Mouse (Mus musculus): ENCODE measurements around the gene Pkn2.

DNA sequence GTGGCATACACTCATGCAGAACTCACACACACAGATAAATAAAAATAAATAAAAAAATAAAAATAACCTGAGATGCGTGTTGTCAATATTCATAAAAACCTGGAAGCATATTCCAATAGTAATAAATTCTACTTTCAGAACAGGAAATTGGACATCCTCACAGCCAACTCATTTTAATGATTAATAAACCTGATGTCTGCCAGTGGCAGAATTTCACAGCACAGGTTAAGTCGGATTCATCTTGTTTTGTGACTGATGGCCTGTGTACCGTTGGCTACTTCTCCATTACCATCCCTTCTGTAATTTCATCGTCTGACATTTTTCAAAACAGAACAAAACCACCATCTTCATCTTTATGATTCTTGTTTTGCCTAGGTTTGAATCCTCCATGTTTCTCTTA lies 35.4 kb upstream of the Pkn2 start:
- TF ChIP-seq EP300 (IDR thresholded peaks at IDR 0.05; ENCODE audit: insufficient read depth, low read depth, low read length) (no peak), CTCF (IDR thresholded peaks at IDR 0.05) (no peak)
